Mouse (Mus musculus): ENCODE measurements at regions not wholly inside any gene's neighbourhood (a gene's known extent, or its start where the extent isn't known, plus 50 kb on each side); places are given as distances from the start of the nearest gene placed in this dataset.
"Not testable (repeated sequence)": the region's sequence is repeated elsewhere in the genome, so short reads cannot be mapped to it uniquely, and the experiment has no call there.

DNA sequence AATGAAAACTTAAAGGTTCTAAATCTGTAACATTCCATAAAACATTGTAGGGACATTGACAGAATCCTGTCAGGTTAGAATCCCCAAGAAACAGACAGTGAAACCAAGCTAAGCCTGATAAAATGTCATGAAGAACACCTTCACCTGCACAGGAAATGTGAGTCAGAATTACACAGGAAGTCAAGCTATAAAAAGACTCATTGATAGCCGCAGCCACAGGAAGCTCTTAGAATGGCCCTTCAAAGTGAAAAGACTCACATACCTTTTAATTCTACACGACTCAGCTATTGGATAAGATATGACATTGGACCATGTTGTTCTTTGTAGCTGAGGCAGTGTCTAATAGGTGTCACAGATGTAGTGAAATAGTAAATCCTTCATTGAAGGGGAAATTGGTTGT is 55.3 kb downstream of the Spin2c start:
- ATAC-seq (ENCODE audit: low TSS enrichment), result no peak

- peak; percentile 59 for ATAC-seq (ENCODE audit: low TSS enrichment)
Measured at GRCm38 (mm10) chrX:153927996-153928395, 84.4 kb downstream of the Samt1 start.

DNA sequence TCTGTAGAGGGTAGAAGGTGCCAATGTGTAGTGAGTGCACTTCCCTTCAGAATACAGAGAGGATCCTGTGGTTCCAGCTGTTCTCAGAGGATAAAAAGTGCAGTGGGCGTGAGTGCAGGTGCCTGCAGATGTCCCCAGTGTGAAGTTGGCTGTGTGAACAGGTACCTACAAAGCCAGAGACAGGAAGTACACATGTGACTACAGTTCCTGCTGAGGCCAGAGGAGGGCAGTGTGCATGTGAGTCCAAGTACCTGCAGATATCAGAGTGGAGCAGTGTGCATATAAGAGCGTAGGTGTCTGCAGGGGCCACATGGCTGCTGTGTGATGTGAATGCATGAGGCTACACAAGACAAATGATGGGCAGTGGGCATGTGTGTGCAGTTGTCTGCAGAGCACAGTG is 79.9 kb downstream of the Samt1 start:
- no peak for ATAC-seq (ENCODE audit: low TSS enrichment)

DNA sequence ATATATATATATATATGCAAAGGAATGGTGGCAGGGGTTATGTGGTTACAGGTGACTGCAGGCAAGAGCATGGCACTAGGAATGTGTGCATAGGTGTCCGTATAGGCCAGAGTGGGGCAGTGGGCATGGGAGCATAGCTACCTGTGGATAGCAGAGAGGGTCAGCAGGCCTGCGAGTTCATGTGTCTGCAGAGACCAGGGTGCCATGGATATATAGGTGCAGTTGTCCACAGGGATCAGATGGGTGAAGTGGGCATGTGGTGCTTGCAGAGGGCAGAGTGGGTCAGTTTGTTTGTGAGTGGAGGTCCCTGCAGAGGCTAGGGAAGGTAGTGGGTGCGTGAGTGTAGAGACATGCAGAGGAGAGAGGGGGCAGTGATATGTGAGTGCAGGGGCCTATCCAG is 76.3 kb downstream of the Samt1 start:
- no peak for ATAC-seq (ENCODE audit: low TSS enrichment)

- ATAC-seq (ENCODE audit: low TSS enrichment), result no peak
Measured at GRCm38 (mm10) chrX:153937346-153937745, 75.1 kb downstream of the Samt1 start.

GRCm38 (mm10) chrX:153940089-153940488 is 72.4 kb downstream of the Samt1 start:
- ATAC-seq (ENCODE audit: low TSS enrichment), result no peak

GRCm38 (mm10) chrX:153941130-153941529 is 71.3 kb downstream of the Samt1 start:
- not testable (repeated sequence) for ATAC-seq (ENCODE audit: low TSS enrichment)

Measured in frontal cortex, adult (tissue).